Mouse (Mus musculus): ENCODE data around the gene Sytl3. TPM values are rescaled to one million over a fixed set of nuclear protein-coding genes. Genes with fewer than 3 reads are reported as not detected.
A peak's percentile ranks its signal among the peaks of the same experiment; 100 is the strongest.
"Not testable (repeated sequence)": the region's sequence is repeated elsewhere in the genome, so short reads cannot be mapped to it uniquely, and the experiment has no call there.

Sytl3 gene
- polyA plus RNA-seq, 1 experiment from 2014 or later: 0.21 TPM

GRCm38 (mm10) chr17:6655567-6656281 is 3.2 kb upstream of the Sytl3 start, which contains the start of gene Dynlt1f:
Gene Dynlt1f (minus strand): TSS chr17:6655900.
- H3K4me1 ChIP-seq (ENCODE audit: insufficient read depth); H3K27me3 ChIP-seq (ENCODE audit: insufficient read depth, low read length); H3K9me3 ChIP-seq (ENCODE audit: low read length); H3K36me3 ChIP-seq (replicated peaks; ENCODE audit: insufficient read depth, low read length): not testable (repeated sequence)
- ATAC-seq (peak; percentile 92), DNase-seq (peak; percentile 20)
- 5% methylated on average over 19 of the region's 33 CpGs for WGBS (ENCODE audit: insufficient replicate concordance)
- Histone ChIP-seq H3K27ac (ENCODE audit: low read depth) (peak within 1 kb of the TSS; percentile 77), H3K9ac (replicated peaks) (peak within 1 kb of the TSS; percentile 68), H3K4me2 (ENCODE audit: low read depth, low read length) (peak within 1 kb of the TSS; percentile 79), H3K4me3 (ENCODE audit: low read depth, low read length) (peak within 1 kb of the TSS; percentile 59)

- not testable (repeated sequence) for H3K27me3 ChIP-seq (ENCODE audit: insufficient read depth, low read length); H3K4me2 ChIP-seq (ENCODE audit: low read depth, low read length); H3K36me3 ChIP-seq (replicated peaks; ENCODE audit: insufficient read depth, low read length); ATAC-seq; H3K4me1 ChIP-seq (ENCODE audit: insufficient read depth); H3K27ac ChIP-seq (ENCODE audit: low read depth); H3K9me3 ChIP-seq (ENCODE audit: low read length); H3K4me3 ChIP-seq (ENCODE audit: low read depth, low read length); DNase-seq; H3K9ac ChIP-seq (replicated peaks)
- WGBS (ENCODE audit: insufficient replicate concordance): 96% methylated on average over 1 of the region's 3 CpGs
Observed at GRCm38 (mm10) chr17:6656471-6656870, 2.4 kb upstream of the Sytl3 start.

- H3K4me2 ChIP-seq (ENCODE audit: low read depth, low read length); H3K9me3 ChIP-seq (ENCODE audit: low read length); H3K36me3 ChIP-seq (replicated peaks; ENCODE audit: insufficient read depth, low read length); DNase-seq; H3K4me1 ChIP-seq (ENCODE audit: insufficient read depth); H3K27me3 ChIP-seq (ENCODE audit: insufficient read depth, low read length); H3K4me3 ChIP-seq (ENCODE audit: low read depth, low read length); H3K9ac ChIP-seq (replicated peaks); H3K27ac ChIP-seq (ENCODE audit: low read depth); ATAC-seq: not testable (repeated sequence)
- 47% methylated on average over 6 of the region's 6 CpGs for WGBS (ENCODE audit: insufficient replicate concordance)
Observed at GRCm38 (mm10) chr17:6660589-6660988, 1.7 kb downstream of the Sytl3 start.

GRCm38 (mm10) chr17:6661093-6661816 is 2.4 kb downstream of the Sytl3 start:
- H3K27ac ChIP-seq (ENCODE audit: low read depth); H3K4me1 ChIP-seq (ENCODE audit: insufficient read depth); H3K36me3 ChIP-seq (replicated peaks; ENCODE audit: insufficient read depth, low read length); H3K4me3 ChIP-seq (ENCODE audit: low read depth, low read length); H3K9me3 ChIP-seq (ENCODE audit: low read length); H3K4me2 ChIP-seq (ENCODE audit: low read depth, low read length); H3K9ac ChIP-seq (replicated peaks); H3K27me3 ChIP-seq (ENCODE audit: insufficient read depth, low read length): not testable (repeated sequence)
- ATAC-seq (peak; percentile 86), DNase-seq (peak; percentile 26)
- 23% methylated on average over 6 of the region's 11 CpGs for WGBS (ENCODE audit: insufficient replicate concordance)

- H3K4me2 ChIP-seq (ENCODE audit: low read depth, low read length); DNase-seq; ATAC-seq: not testable (repeated sequence)
Observed at GRCm38 (mm10) chr17:6662840-6663239, 3.9 kb downstream of the Sytl3 start.

GRCm38 (mm10) chr17:6665389-6665788 is 6.5 kb downstream of the Sytl3 start:
- H3K27me3 ChIP-seq (ENCODE audit: insufficient read depth, low read length); DNase-seq; H3K4me3 ChIP-seq (ENCODE audit: low read depth, low read length); H3K4me2 ChIP-seq (ENCODE audit: low read depth, low read length); H3K36me3 ChIP-seq (replicated peaks; ENCODE audit: insufficient read depth, low read length); H3K9ac ChIP-seq (replicated peaks); ATAC-seq; H3K9me3 ChIP-seq (ENCODE audit: low read length); H3K27ac ChIP-seq (ENCODE audit: low read depth); H3K4me1 ChIP-seq (ENCODE audit: insufficient read depth): not testable (repeated sequence)
- 78% methylated on average over 4 of the region's 5 CpGs for WGBS (ENCODE audit: insufficient replicate concordance)

More at GRCm38 (mm10) chr17:6662840-6663239, 3.9 kb downstream of the Sytl3 start:
- not testable (repeated sequence) for H3K9ac ChIP-seq (replicated peaks); H3K9me3 ChIP-seq (ENCODE audit: low read length); H3K4me1 ChIP-seq (ENCODE audit: insufficient read depth); H3K36me3 ChIP-seq (replicated peaks; ENCODE audit: insufficient read depth, low read length); H3K27ac ChIP-seq (ENCODE audit: low read depth); H3K4me3 ChIP-seq (ENCODE audit: low read depth, low read length); H3K27me3 ChIP-seq (ENCODE audit: insufficient read depth, low read length)
- 34% methylated on average over 3 of the region's 3 CpGs for WGBS (ENCODE audit: insufficient replicate concordance)

GRCm38 (mm10) chr17:6668522-6668921 is 9.6 kb downstream of the Sytl3 start:
- not testable (repeated sequence) for H3K27me3 ChIP-seq (ENCODE audit: insufficient read depth, low read length); H3K9ac ChIP-seq (replicated peaks); H3K4me3 ChIP-seq (ENCODE audit: low read depth, low read length); H3K4me2 ChIP-seq (ENCODE audit: low read depth, low read length); H3K36me3 ChIP-seq (replicated peaks; ENCODE audit: insufficient read depth, low read length); DNase-seq; H3K9me3 ChIP-seq (ENCODE audit: low read length); ATAC-seq; H3K4me1 ChIP-seq (ENCODE audit: insufficient read depth); H3K27ac ChIP-seq (ENCODE audit: low read depth)
- WGBS (ENCODE audit: insufficient replicate concordance): no CpG with 5 or more reads among the region's 6 CpGs

GRCm38 (mm10) chr17:6674297-6674696 is 15.4 kb downstream of the Sytl3 start:
- not testable (repeated sequence) for H3K4me1 ChIP-seq (ENCODE audit: insufficient read depth); H3K27me3 ChIP-seq (ENCODE audit: insufficient read depth, low read length); H3K27ac ChIP-seq (ENCODE audit: low read depth); H3K4me3 ChIP-seq (ENCODE audit: low read depth, low read length); H3K9ac ChIP-seq (replicated peaks); DNase-seq; H3K36me3 ChIP-seq (replicated peaks; ENCODE audit: insufficient read depth, low read length); ATAC-seq; H3K4me2 ChIP-seq (ENCODE audit: low read depth, low read length); H3K9me3 ChIP-seq (ENCODE audit: low read length)
- WGBS (ENCODE audit: insufficient replicate concordance): 39% methylated on average over 4 of the region's 5 CpGs

- peak; percentile 11 for DNase-seq
- not testable (repeated sequence) for H3K4me2 ChIP-seq (ENCODE audit: low read depth, low read length); H3K36me3 ChIP-seq (replicated peaks; ENCODE audit: insufficient read depth, low read length); H3K9ac ChIP-seq (replicated peaks); H3K9me3 ChIP-seq (ENCODE audit: low read length); H3K27ac ChIP-seq (ENCODE audit: low read depth); H3K4me3 ChIP-seq (ENCODE audit: low read depth, low read length); H3K4me1 ChIP-seq (ENCODE audit: insufficient read depth); H3K27me3 ChIP-seq (ENCODE audit: insufficient read depth, low read length)
- ATAC-seq: peak; percentile 77
- no CpG with 5 or more reads among the region's 2 CpGs for WGBS (ENCODE audit: insufficient replicate concordance)
Observed at GRCm38 (mm10) chr17:6678063-6678462, 19.2 kb downstream of the Sytl3 start.
